Mouse (Mus musculus): Measurements from ENCODE around the gene Osbpl5. TPM values are rescaled to one million over a fixed set of nuclear protein-coding genes. Genes with fewer than 3 reads are reported as not detected.
"Not testable (repeated sequence)": the region's sequence is repeated elsewhere in the genome, so short reads cannot be mapped to it uniquely, and the experiment has no call there.

The Osbpl5 gene
- polyA plus RNA-seq, 2 experiments, result 51.3 to 60.4 TPM

DNA sequence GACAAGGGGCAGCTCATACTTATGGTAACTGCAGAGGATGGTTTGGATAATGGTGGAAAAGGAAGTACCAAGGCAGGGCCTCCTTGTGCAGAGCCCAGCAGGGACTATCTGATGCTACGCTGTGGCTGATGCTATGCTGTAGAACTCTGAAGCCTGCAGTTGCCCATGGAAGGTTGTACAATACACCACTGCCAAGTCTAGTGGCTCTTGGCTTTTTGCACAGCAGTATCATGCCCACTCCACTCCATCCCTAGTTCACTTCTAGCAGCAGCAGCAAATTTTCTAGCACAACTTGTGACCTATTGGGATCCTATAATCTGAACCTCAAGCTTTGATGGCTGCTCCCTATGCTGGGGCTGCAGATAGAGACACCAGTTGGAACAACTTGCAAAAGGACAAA lies 75.2 kb downstream of the Osbpl5 start:
- no peak overlapping the region for H3K27ac ChIP-seq (replicated peaks; ENCODE audit: low read depth, low read length)
- no peaks in the 10 kb centered on the region for H3K27me3 ChIP-seq (ENCODE audit: control insufficient read depth, insufficient read depth, low read length)
- H3K4me1 ChIP-seq (ENCODE audit: control insufficient read depth, insufficient read depth, low read length), result no peaks in the 10 kb centered on the region
- no peaks in the 10 kb centered on the region for H3K9me3 ChIP-seq (ENCODE audit: control insufficient read depth, low read length)
- no peak for TF ChIP-seq POLR2A (IDR thresholded peaks at IDR 0.05; ENCODE audit: borderline replicate concordance, extremely low read depth, insufficient read depth, insufficient read length)
- no peak overlapping the region for H3K9ac ChIP-seq (ENCODE audit: low read depth, low read length, severe bottlenecking)
- no peaks in the 10 kb centered on the region for H3K36me3 ChIP-seq (ENCODE audit: control insufficient read depth, insufficient read depth, low read length)
- no peak for ATAC-seq (ENCODE audit: low FRiP score, low read depth)
- no peak overlapping the region for H3K4me2 ChIP-seq (replicated peaks; ENCODE audit: low read depth, low read length, severe bottlenecking)
- 86% methylated on average over 1 of the region's 1 CpGs for WGBS
- no peak overlapping the region for H3K4me3 ChIP-seq (replicated peaks; ENCODE audit: low read length)
- no peak for DNase-seq (ENCODE audit: low spot score)

DNA sequence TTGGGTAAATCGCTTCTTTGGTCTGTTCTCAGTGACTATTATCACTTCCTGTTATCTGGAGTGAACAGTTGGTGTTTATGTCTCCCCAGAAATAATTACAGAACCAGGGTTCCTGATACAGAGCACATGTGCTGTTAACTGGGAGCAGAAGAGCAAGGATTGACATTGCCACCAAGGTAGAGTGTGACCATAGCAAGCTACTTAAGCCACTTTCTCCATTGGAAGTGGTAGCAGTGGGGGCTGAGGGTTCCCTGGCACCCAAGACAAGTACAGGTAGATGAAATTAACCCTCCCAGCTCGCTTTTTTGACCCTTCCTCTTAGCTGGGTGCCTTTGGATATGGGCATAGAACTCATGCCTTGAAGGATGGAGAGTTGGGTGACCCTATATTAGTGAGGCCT lies 75.9 kb downstream of the Osbpl5 start:
- DNase-seq (ENCODE audit: low spot score); H3K9ac ChIP-seq (ENCODE audit: low read depth, low read length, severe bottlenecking); H3K4me2 ChIP-seq (replicated peaks; ENCODE audit: low read depth, low read length, severe bottlenecking); ATAC-seq (ENCODE audit: low FRiP score, low read depth); H3K27me3 ChIP-seq (ENCODE audit: control insufficient read depth, insufficient read depth, low read length); H3K27ac ChIP-seq (replicated peaks; ENCODE audit: low read depth, low read length); H3K9me3 ChIP-seq (ENCODE audit: control insufficient read depth, low read length); H3K4me1 ChIP-seq (ENCODE audit: control insufficient read depth, insufficient read depth, low read length); H3K4me3 ChIP-seq (replicated peaks; ENCODE audit: low read length); H3K36me3 ChIP-seq (ENCODE audit: control insufficient read depth, insufficient read depth, low read length): not testable (repeated sequence)
- 54% methylated on average over 2 of the region's 2 CpGs for WGBS

DNA sequence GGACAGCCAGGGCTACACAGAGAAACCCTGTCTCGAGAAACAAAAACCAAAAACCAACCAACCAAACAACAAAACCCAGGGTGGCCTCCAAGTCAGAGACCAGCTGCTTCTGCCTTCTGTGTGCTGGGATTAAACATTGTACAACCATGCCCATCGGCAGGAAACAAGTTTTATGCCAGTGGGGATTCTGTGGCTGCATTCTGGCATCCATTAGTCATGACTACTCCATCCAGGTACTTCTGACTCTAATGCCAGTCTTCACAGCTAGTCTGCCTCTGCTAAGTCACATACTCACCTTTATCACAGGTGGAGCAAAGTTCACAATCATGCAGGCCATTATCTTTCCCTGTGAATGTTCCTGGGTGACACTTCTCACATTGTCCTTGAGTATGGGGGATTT lies 77.1 kb downstream of the Osbpl5 start:
- ATAC-seq (ENCODE audit: low FRiP score, low read depth); H3K4me2 ChIP-seq (replicated peaks; ENCODE audit: low read depth, low read length, severe bottlenecking); H3K4me3 ChIP-seq (replicated peaks; ENCODE audit: low read length); H3K27me3 ChIP-seq (ENCODE audit: control insufficient read depth, insufficient read depth, low read length); H3K36me3 ChIP-seq (ENCODE audit: control insufficient read depth, insufficient read depth, low read length); H3K9me3 ChIP-seq (ENCODE audit: control insufficient read depth, low read length); H3K27ac ChIP-seq (replicated peaks; ENCODE audit: low read depth, low read length); H3K4me1 ChIP-seq (ENCODE audit: control insufficient read depth, insufficient read depth, low read length); H3K9ac ChIP-seq (ENCODE audit: low read depth, low read length, severe bottlenecking); DNase-seq (ENCODE audit: low spot score): not testable (repeated sequence)
- 78% methylated on average over 2 of the region's 2 CpGs for WGBS

DNA sequence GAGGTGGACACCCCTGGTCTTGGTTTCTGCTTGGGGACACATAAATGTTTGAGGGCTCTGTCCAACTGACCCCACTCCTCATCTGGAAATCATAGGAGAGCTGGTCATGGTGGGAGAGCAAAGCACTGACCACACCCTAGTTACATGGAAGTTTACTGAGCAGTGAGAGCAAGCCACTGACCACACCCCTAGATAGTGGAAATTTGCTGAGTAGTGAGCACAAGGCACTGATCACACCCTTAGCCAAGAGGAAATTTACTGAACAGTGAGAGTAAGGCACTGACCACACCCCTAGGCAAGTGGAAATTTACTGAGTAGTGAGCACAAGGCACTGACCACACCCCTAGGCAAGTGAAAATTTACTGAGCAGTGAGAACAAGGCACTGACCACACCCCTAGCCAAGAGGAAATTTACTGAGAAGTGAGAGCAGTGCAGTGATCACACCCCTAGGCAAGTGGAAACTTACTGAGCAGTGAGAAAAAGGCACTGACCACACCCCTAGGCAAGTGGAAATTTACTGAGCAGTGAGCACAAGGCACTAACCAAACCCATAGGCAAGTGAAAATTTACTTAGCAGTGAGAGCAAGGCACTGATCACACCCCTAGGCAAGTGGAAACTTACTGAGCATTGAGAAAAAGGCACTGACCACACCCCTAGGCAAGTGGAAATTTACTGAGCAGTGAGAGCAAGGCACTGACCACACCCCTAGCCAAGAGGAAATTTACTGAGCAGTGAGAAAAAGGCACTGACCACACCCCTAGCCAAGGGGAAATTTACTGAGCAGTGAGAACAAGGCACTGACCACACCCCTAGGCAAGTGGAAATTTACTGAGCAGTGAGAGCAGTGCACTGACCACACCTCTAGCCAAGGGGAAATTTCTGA lies 90.1 kb downstream of the Osbpl5 start:
- Histone ChIP-seq H3K4me1 (ENCODE audit: control insufficient read depth, insufficient read depth, low read length) (no peaks in the 10 kb centered on the region), H3K9ac (ENCODE audit: low read depth, low read length, severe bottlenecking) (no peak overlapping the region), H3K27me3 (ENCODE audit: control insufficient read depth, insufficient read depth, low read length) (no peaks in the 10 kb centered on the region), H3K4me3 (replicated peaks; ENCODE audit: low read length) (no peak overlapping the region), H3K4me2 (replicated peaks; ENCODE audit: low read depth, low read length, severe bottlenecking) (no peak overlapping the region), H3K9me3 (ENCODE audit: control insufficient read depth, low read length) (no peaks in the 10 kb centered on the region), H3K36me3 (ENCODE audit: control insufficient read depth, insufficient read depth, low read length) (no peaks in the 10 kb centered on the region), H3K27ac (replicated peaks; ENCODE audit: low read depth, low read length) (no peak overlapping the region)
- ATAC-seq (ENCODE audit: low FRiP score, low read depth) (no peak), DNase-seq (ENCODE audit: low spot score) (no peak)
- no peak for TF ChIP-seq POLR2A (IDR thresholded peaks at IDR 0.05; ENCODE audit: borderline replicate concordance, extremely low read depth, insufficient read depth, insufficient read length)

DNA sequence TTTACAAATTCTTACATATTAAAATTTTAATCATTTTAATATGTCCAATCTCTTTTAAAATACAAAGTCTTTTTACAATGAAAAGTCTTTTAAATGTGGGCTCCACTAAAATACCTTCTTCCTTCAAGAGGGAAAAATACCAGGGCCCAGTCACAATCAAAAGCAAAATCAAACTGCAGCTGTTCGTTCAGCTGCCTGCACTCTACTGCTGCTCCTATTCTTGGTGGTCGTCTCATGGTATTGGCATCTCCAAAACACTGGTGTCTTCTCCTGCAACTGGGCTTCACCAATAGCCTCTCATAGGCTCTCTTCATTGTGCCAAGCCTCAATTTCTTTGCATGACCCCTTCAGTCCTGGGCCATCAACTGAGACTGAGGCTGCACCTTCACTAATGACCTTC lies 93.3 kb downstream of the Osbpl5 start:
- no peaks in the 10 kb centered on the region for H3K4me1 ChIP-seq (ENCODE audit: control insufficient read depth, insufficient read depth, low read length)
- 84% methylated on average over 2 of the region's 2 CpGs for WGBS
- ATAC-seq (ENCODE audit: low FRiP score, low read depth) (no peak), DNase-seq (ENCODE audit: low spot score) (no peak)
- H3K9ac ChIP-seq (ENCODE audit: low read depth, low read length, severe bottlenecking), result no peak overlapping the region
- H3K27me3 ChIP-seq (ENCODE audit: control insufficient read depth, insufficient read depth, low read length), result no peaks in the 10 kb centered on the region
- no peak overlapping the region for H3K4me2 ChIP-seq (replicated peaks; ENCODE audit: low read depth, low read length, severe bottlenecking)
- no peak overlapping the region for H3K27ac ChIP-seq (replicated peaks; ENCODE audit: low read depth, low read length)
- H3K9me3 ChIP-seq (ENCODE audit: control insufficient read depth, low read length), result no peaks in the 10 kb centered on the region
- no peak overlapping the region for H3K4me3 ChIP-seq (replicated peaks; ENCODE audit: low read length)
- TF ChIP-seq POLR2A (IDR thresholded peaks at IDR 0.05; ENCODE audit: borderline replicate concordance, extremely low read depth, insufficient read depth, insufficient read length), result no peak
- H3K36me3 ChIP-seq (ENCODE audit: control insufficient read depth, insufficient read depth, low read length), result no peaks in the 10 kb centered on the region

DNA sequence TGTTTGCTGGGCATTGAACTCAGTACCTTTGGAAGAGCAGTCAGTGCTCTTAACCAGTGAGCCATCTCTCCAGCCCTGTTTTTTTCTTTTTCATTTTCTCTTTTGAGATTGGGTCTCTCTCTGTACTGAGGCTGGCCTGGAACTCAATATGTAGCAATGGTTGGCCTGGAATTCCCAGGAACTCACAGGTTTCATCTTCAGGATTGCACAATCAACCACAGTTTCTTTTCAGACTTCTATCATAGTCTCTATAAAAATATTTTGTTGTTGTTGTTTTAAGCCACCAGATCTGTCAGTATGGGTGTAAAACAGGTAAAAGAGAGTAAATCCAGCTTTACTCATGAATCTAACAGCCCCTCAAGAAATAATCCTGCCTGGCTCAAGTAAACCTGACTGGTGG lies 96.0 kb downstream of the Osbpl5 start:
- Histone ChIP-seq H3K27ac (replicated peaks; ENCODE audit: low read depth, low read length) (no peak overlapping the region), H3K4me3 (replicated peaks; ENCODE audit: low read length) (no peak overlapping the region), H3K27me3 (ENCODE audit: control insufficient read depth, insufficient read depth, low read length) (no peaks in the 10 kb centered on the region), H3K9ac (ENCODE audit: low read depth, low read length, severe bottlenecking) (no peak overlapping the region), H3K9me3 (ENCODE audit: control insufficient read depth, low read length) (no peaks in the 10 kb centered on the region), H3K36me3 (ENCODE audit: control insufficient read depth, insufficient read depth, low read length) (no peaks in the 10 kb centered on the region), H3K4me1 (ENCODE audit: control insufficient read depth, insufficient read depth, low read length) (no peaks in the 10 kb centered on the region), H3K4me2 (replicated peaks; ENCODE audit: low read depth, low read length, severe bottlenecking) (no peak overlapping the region)
- no peak for TF ChIP-seq POLR2A (IDR thresholded peaks at IDR 0.05; ENCODE audit: borderline replicate concordance, extremely low read depth, insufficient read depth, insufficient read length)
- ATAC-seq (ENCODE audit: low FRiP score, low read depth) (no peak), DNase-seq (ENCODE audit: low spot score) (no peak)

DNA sequence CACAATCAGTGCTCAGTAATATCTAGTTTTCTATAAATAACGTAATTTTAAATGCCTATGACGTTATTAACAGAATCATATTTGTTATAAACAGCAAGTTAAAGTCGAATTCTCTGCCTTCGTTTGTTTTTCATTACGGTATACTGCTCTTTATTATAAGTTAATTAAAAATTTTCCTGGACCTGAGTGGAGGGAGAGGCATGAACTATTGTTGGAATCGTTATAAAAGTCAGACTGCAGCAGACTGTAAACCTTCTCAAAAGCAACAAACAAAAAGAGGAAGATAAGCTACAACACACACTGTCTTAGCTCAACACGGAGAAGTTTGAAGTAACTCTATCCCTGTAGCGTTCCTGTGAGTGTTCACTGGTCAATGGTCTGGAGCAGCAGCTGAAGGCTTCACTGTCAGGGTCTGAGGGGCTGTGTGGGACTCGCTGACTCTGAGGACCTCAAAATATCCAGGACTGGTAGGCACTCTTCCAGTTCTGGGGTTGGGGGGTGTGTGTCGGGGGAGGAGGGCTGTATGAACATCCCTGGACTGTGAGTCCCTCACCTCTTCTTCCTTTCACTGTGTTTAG lies 106.9 kb downstream of the Osbpl5 start:
- not testable (repeated sequence) for H3K4me1 ChIP-seq (ENCODE audit: control insufficient read depth, insufficient read depth, low read length); H3K9ac ChIP-seq (ENCODE audit: low read depth, low read length, severe bottlenecking); H3K9me3 ChIP-seq (ENCODE audit: control insufficient read depth, low read length); H3K27me3 ChIP-seq (ENCODE audit: control insufficient read depth, insufficient read depth, low read length); H3K27ac ChIP-seq (replicated peaks; ENCODE audit: low read depth, low read length); DNase-seq (ENCODE audit: low spot score); H3K36me3 ChIP-seq (ENCODE audit: control insufficient read depth, insufficient read depth, low read length)
- WGBS, result 51% methylated on average over 10 of the region's 10 CpGs
- peak overlapping the region; percentile 73; the same call in 1 of the 2 replicates for H3K4me2 ChIP-seq (replicated peaks; ENCODE audit: low read depth, low read length, severe bottlenecking)
- peak overlapping the region; percentile 63 for H3K4me3 ChIP-seq (replicated peaks; ENCODE audit: low read length)
- ATAC-seq (ENCODE audit: low FRiP score, low read depth), result peak; percentile 20; the same call in 1 of the 2 replicates

All from limb, embryonic 14.5 days (tissue).